Comparison of ENCODE assay signal across 7 mouse cellular contexts in genomic region chr1:153532234-153532841, GRCm38 (mm10). TPM values are rescaled to one million over a fixed set of nuclear protein-coding genes. Genes with fewer than 3 reads are reported as not detected.
DNase-seq lines count a peak whose midpoint lies in the region; ATAC-seq and TF ChIP-seq lines count a peak whose summit lies in the region.

No protein-coding gene starts in this region.

- H3K27me3 ChIP-seq in forebrain, embryonic 10.5 days (ENCODE audit: poor library complexity, severe bottlenecking): no peaks in the 10 kb centered on the region
- H3K27me3 ChIP-seq in hindbrain, embryonic 13.5 days: no peaks in the 10 kb centered on the region
- H3K27me3 ChIP-seq in lung, postnatal 0 days (replicated peaks; ENCODE audit: insufficient read depth, low read length): no peaks in the 10 kb centered on the region

- peak overlapping the region; percentile 95 for H3K27ac ChIP-seq in forebrain, embryonic 10.5 days
- peak overlapping the region; percentile 78 for H3K27ac ChIP-seq in hindbrain, embryonic 13.5 days
- H3K27ac ChIP-seq in lung, postnatal 0 days (ENCODE audit: low read length): no peak overlapping the region

- WGBS in forebrain, embryonic 10.5 days: 13% methylated on average over 12 of the region's 12 CpGs
- WGBS in hindbrain, embryonic 13.5 days: 11% methylated on average over 12 of the region's 12 CpGs
- WGBS in lung, postnatal 0 days: 17% methylated on average over 12 of the region's 12 CpGs

- peak; percentile 53 for DNase-seq in 416B (ENCODE audit: low read depth)
- DNase-seq in B cell, adult 2 months: peak; percentile 25 to 32
- peak; percentile 71 for DNase-seq in forebrain, embryonic 10.5 days (ENCODE audit: extremely low spot score, low spot score)
- DNase-seq in lung, postnatal 0 days (ENCODE audit: low spot score): peak; percentile 27
- DNase-seq in retina, postnatal 1 day: peak; percentile 82
- DNase-seq in cerebellum, adult 8-10 months: no peak

- peak overlapping the region; percentile 39; the same call in 1 of the 2 replicates for H3K9ac ChIP-seq in hindbrain, embryonic 13.5 days
- no peak overlapping the region for H3K9ac ChIP-seq in lung, postnatal 0 days (replicated peaks; ENCODE audit: low read depth)

- H3K9me3 ChIP-seq in forebrain, embryonic 10.5 days: no peaks in the 10 kb centered on the region
- H3K9me3 ChIP-seq in hindbrain, embryonic 13.5 days: no peaks in the 10 kb centered on the region
- no peaks in the 10 kb centered on the region for H3K9me3 ChIP-seq in lung, postnatal 0 days (ENCODE audit: low read length)

- peak overlapping the region; percentile 40 for H3K4me2 ChIP-seq in hindbrain, embryonic 13.5 days
- peak overlapping the region; percentile 45 for H3K4me2 ChIP-seq in lung, postnatal 0 days (replicated peaks; ENCODE audit: low read depth, low read length)

- H3K4me1 ChIP-seq in forebrain, embryonic 10.5 days: peaks cover 30% of the 10 kb centered on the region
- H3K4me1 ChIP-seq in hindbrain, embryonic 13.5 days (replicated peaks): peaks cover 18% of the 10 kb centered on the region
- H3K4me1 ChIP-seq in lung, postnatal 0 days (ENCODE audit: insufficient read depth, low read depth, low read length): no peaks in the 10 kb centered on the region

- H3K36me3 ChIP-seq in forebrain, embryonic 10.5 days (replicated peaks): no peaks in the 10 kb centered on the region
- H3K36me3 ChIP-seq in hindbrain, embryonic 13.5 days: no peaks in the 10 kb centered on the region
- no peaks in the 10 kb centered on the region for H3K36me3 ChIP-seq in lung, postnatal 0 days (ENCODE audit: insufficient read depth, low read length)

- TF ChIP-seq EP300 in lung, postnatal 0 days (IDR thresholded peaks at IDR 0.05): no peak

- ATAC-seq in hindbrain, embryonic 13.5 days (ENCODE audit: low FRiP score): 0 out of 2 replicates have a peak, but pooled peaks have one; percentile 65
- no peak for ATAC-seq in lung, postnatal 0 days

- TF ChIP-seq CTCF in lung, postnatal 0 days (IDR thresholded peaks at IDR 0.05): no peak

- peak overlapping the region; percentile 34 for H3K4me3 ChIP-seq in forebrain, embryonic 10.5 days
- no peak overlapping the region for H3K4me3 ChIP-seq in hindbrain, embryonic 13.5 days
- peak overlapping the region; percentile 15; the same call in 1 of the 2 replicates for H3K4me3 ChIP-seq in lung, postnatal 0 days (ENCODE audit: low read depth, low read length)

RNA-seq across cellular contexts. Expression of gene Npl, which starts 17.5 kb away (rescaled TPM):
- polyA plus RNA-seq in forebrain, embryonic 10.5 days (2016; fragmentation: Nextera tagmentation; extraction: Ambion mirVana): 13.3 and 13.5 TPM in 2 replicates
- polyA plus RNA-seq in hindbrain, embryonic 13.5 days (2015; fragmentation: Nextera tagmentation; extraction: Ambion mirVana): 14.0 and 14.4 TPM in 2 replicates
- 4.0 and 4.9 TPM in 2 replicates for polyA plus RNA-seq in lung, postnatal 0 days (2015; fragmentation: Nextera tagmentation; extraction: Ambion mirVana)

RNA-seq across cellular contexts. Expression of gene Dhx9, which starts 44.9 kb away (rescaled TPM):
- 48.1 and 49.5 TPM in 2 replicates for polyA plus RNA-seq in forebrain, embryonic 10.5 days (2016; fragmentation: Nextera tagmentation; extraction: Ambion mirVana)
- polyA plus RNA-seq in hindbrain, embryonic 13.5 days (2015; fragmentation: Nextera tagmentation; extraction: Ambion mirVana): 41.5 and 47.7 TPM in 2 replicates
- 14.0 and 16.3 TPM in 2 replicates for polyA plus RNA-seq in lung, postnatal 0 days (2015; fragmentation: Nextera tagmentation; extraction: Ambion mirVana)
